Mouse (Mus musculus) limb, embryonic 14.5 days (tissue): ENCODE data around the gene Tsen54. TPM values are rescaled to one million over a fixed set of nuclear protein-coding genes. Genes with fewer than 3 reads are reported as not detected.

Experiments
- ATAC-seq: fragments of 200-750 bp; cut with Nextera tagmentation; 2 replicates; pipeline ENCODE4 v1.8.0; 2017; ENCODE audit warnings: low read depth, moderate number of reproducible peaks, moderate TSS enrichment; ENCODE audit not compliant: low FRiP score
- DNase-seq: peaks from one replicate; pipeline ENCODE4 v3.0.0-alpha.2; 2015; ENCODE audit warnings: low spot score
- H3K27ac ChIP-seq: fragments of 300-500 bp; sonication (generic); replicated peaks from 2 replicates; pipeline ENCODE4 v1.5.1; 2014; ENCODE audit warnings: low read depth, mild to moderate bottlenecking, low read length, moderate library complexity, mixed read lengths
- H3K27me3 ChIP-seq: fragments of 300-500 bp; sonication (generic); 2 replicates; pipeline ENCODE4 v1.6.1; 2014; ENCODE audit warnings: low read length, mixed read lengths; ENCODE audit not compliant: control insufficient read depth, insufficient read depth
- H3K36me3 ChIP-seq: fragments of 300-500 bp; sonication (generic); 2 replicates; pipeline ENCODE4 v1.6.1; 2014; ENCODE audit warnings: mild to moderate bottlenecking, low read length, moderate library complexity, mixed read lengths; ENCODE audit not compliant: control insufficient read depth, insufficient read depth
- H3K4me1 ChIP-seq: fragments of 300-500 bp; sonication (generic); 2 replicates; pipeline ENCODE4 v1.6.1; 2014; ENCODE audit warnings: antibody characterized with exemption, low read length, mixed read lengths; ENCODE audit not compliant: control insufficient read depth, insufficient read depth
- H3K4me2 ChIP-seq: fragments of 300-500 bp; sonication (generic); replicated peaks from 2 replicates; pipeline ENCODE4 v1.6.1; 2014; ENCODE audit warnings: low read depth, mild to moderate bottlenecking, low read length, moderate library complexity; ENCODE audit not compliant: severe bottlenecking
- H3K4me3 ChIP-seq: fragments of 300-500 bp; sonication (generic); replicated peaks from 2 replicates; pipeline ENCODE4 v1.5.1; 2014; ENCODE audit warnings: low read length
- H3K9ac ChIP-seq: fragments of 300-500 bp; sonication (generic); 2 replicates; pipeline ENCODE4 v1.6.1; 2014; ENCODE audit warnings: mild to moderate bottlenecking, low read depth, low read length, moderate library complexity; ENCODE audit not compliant: severe bottlenecking
- H3K9me3 ChIP-seq: fragments of 300-500 bp; sonication (generic); 2 replicates; pipeline ENCODE4 v1.6.1; 2016; ENCODE audit warnings: low read length; ENCODE audit not compliant: control insufficient read depth
- POLR2A ChIP-seq: fragments of 200-500 bp; IDR thresholded peaks from 2 replicates; pipeline ENCODE4 v1.8.0; 2012; ENCODE audit warnings: inconsistent platforms, mild to moderate bottlenecking, moderate library complexity, borderline replicate concordance; ENCODE audit not compliant: insufficient read depth, insufficient read length; ENCODE audit errors: extremely low read depth
- WGBS: fragments of 180-500 bp; shearing (Covaris S2); extraction: QIAGEN DNeasy Blood & Tissue Kit; methylation state at CpG from one replicate; pipeline ENCODE4 v1.1.7; 2014; 5-methylcytosine and 5-hydroxymethylcytosine counted together
- polyA plus RNA-seq, 2 experiments: library from polyadenylated mRNA; depleted of rRNA in 1 of 2; stranded (reverse) in 1 of 2; unstranded in 1 of 2; fragments of >200 nt; fragmentation: Nextera tagmentation in 1 of 2; extraction: Ambion mirVana in 1 of 2; gene quantifications; 2 replicates each; pipeline versions ENCODE4 v1.2.1 to v1.2.3; 2012 to 2014

The Tsen54 gene
- polyA plus RNA-seq, 2 experiments: 28.1 to 32.6 TPM

GRCm38 (mm10) chr11:115779038-115779571 is 35.4 kb upstream of the Tsen54 start:
- no peak overlapping the region; the same call in 1 of the 2 replicates for H3K27ac ChIP-seq
- TF ChIP-seq POLR2A: no peak
- H3K27me3 ChIP-seq: no peaks in the 10 kb centered on the region
- 18% methylated on average over 9 of the region's 9 CpGs for WGBS
- DNase-seq (no peak), ATAC-seq (no peak; the same call in 1 of the 2 replicates)
- no peak overlapping the region for H3K4me3 ChIP-seq
- H3K36me3 ChIP-seq: peaks cover 5% of the 10 kb centered on the region; the same call in 1 of the 2 replicates
- peaks cover 15% of the 10 kb centered on the region for H3K4me1 ChIP-seq
- no peak overlapping the region for H3K4me2 ChIP-seq
- no peak overlapping the region for H3K9ac ChIP-seq
- H3K9me3 ChIP-seq: no peaks in the 10 kb centered on the region

GRCm38 (mm10) chr11:115780141-115781070 is 34.1 kb upstream of the Tsen54 start:
- 0 out of 2 replicates have a peak overlapping the region, but pooled peaks have one; percentile 4 for H3K27ac ChIP-seq
- peak overlapping the region; percentile 14; the same call in 1 of the 2 replicates for H3K9ac ChIP-seq
- ATAC-seq (no peak), DNase-seq (no peak)
- H3K4me3 ChIP-seq: no peak overlapping the region
- H3K27me3 ChIP-seq: no peaks in the 10 kb centered on the region
- 26% methylated on average over 20 of the region's 20 CpGs for WGBS
- H3K4me2 ChIP-seq: no peak overlapping the region
- no peaks in the 10 kb centered on the region for H3K9me3 ChIP-seq
- H3K4me1 ChIP-seq: peaks cover 15% of the 10 kb centered on the region
- H3K36me3 ChIP-seq: peaks cover 7% of the 10 kb centered on the region; the same call in 1 of the 2 replicates
- no peak for TF ChIP-seq POLR2A

GRCm38 (mm10) chr11:115786473-115786872 is 28.1 kb upstream of the Tsen54 start:
- no peak for TF ChIP-seq POLR2A
- DNase-seq (no peak), ATAC-seq (no peak)
- H3K27me3 ChIP-seq: no peaks in the 10 kb centered on the region
- H3K36me3 ChIP-seq: peaks cover 53% of the 10 kb centered on the region
- no peak overlapping the region for H3K9ac ChIP-seq
- H3K4me2 ChIP-seq: no peak overlapping the region
- H3K4me1 ChIP-seq: no peaks in the 10 kb centered on the region
- H3K9me3 ChIP-seq: no peaks in the 10 kb centered on the region
- 78% methylated on average over 6 of the region's 6 CpGs for whole genome bisulfite sequencing
- no peak overlapping the region for H3K27ac ChIP-seq
- H3K4me3 ChIP-seq: no peak overlapping the region

- 93% methylated on average over 7 of the region's 7 CpGs for WGBS
- Histone ChIP-seq H3K4me3 (no peak overlapping the region), H3K27ac (no peak overlapping the region), H3K9ac (no peak overlapping the region), H3K27me3 (no peaks in the 10 kb centered on the region), H3K4me1 (no peaks in the 10 kb centered on the region), H3K9me3 (no peaks in the 10 kb centered on the region), H3K4me2 (no peak overlapping the region), H3K36me3 (peaks cover 85% of the 10 kb centered on the region)
- no peak for DNase-seq
- TF ChIP-seq POLR2A: no peak
- ATAC-seq: no peak
Observed at GRCm38 (mm10) chr11:115789787-115790186, 24.7 kb upstream of the Tsen54 start.

GRCm38 (mm10) chr11:115791919-115792318 is 22.6 kb upstream of the Tsen54 start:
- Histone ChIP-seq H3K4me2 (no peak overlapping the region), H3K36me3 (peaks cover 93% of the 10 kb centered on the region), H3K9me3 (no peaks in the 10 kb centered on the region), H3K4me1 (no peaks in the 10 kb centered on the region), H3K27me3 (no peaks in the 10 kb centered on the region), H3K9ac (no peak overlapping the region), H3K4me3 (no peak overlapping the region), H3K27ac (no peak overlapping the region)
- no peak for ATAC-seq
- no peak for DNase-seq
- WGBS: 94% methylated on average over 13 of the region's 16 CpGs
- no peak for TF ChIP-seq POLR2A
